Mouse (Mus musculus): ENCODE data around the gene Olfr361. TPM values are rescaled to one million over a fixed set of nuclear protein-coding genes. Genes with fewer than 3 reads are reported as not detected.
"Not testable (repeated sequence)": the region's sequence is repeated elsewhere in the genome, so short reads cannot be mapped to it uniquely, and the experiment has no call there.

Olfr361 gene
- not detected for polyA plus RNA-seq (2012; fragmentation: generic; extraction: Trizol)

- not testable (repeated sequence) for H3K79me2 ChIP-seq (ENCODE audit: control insufficient read depth, insufficient read depth); H3K4me2 ChIP-seq (ENCODE audit: low read depth); H3K4me3 ChIP-seq; H3K27me3 ChIP-seq (ENCODE audit: control insufficient read depth, insufficient read depth, insufficient read length); H3K36me3 ChIP-seq (ENCODE audit: control insufficient read depth, insufficient read depth); H3ac ChIP-seq (ENCODE audit: control insufficient read depth, insufficient read length)
Observed at GRCm38 (mm10) chr2:37089190-37089589, at the start of gene Olfr361. Gene Olfr361, minus strand, starts transcription at chr2:37089290.

GRCm38 (mm10) chr2:37117810-37118209 is 28.7 kb upstream of the Olfr361 start, which contains the start of gene Olfr362:
Gene Olfr362, minus strand, starts transcription at chr2:37117910.
- Histone ChIP-seq H3K36me3 (ENCODE audit: control insufficient read depth, insufficient read depth) (no peaks in the 10 kb centered on the region), H3K27me3 (ENCODE audit: control insufficient read depth, insufficient read depth, insufficient read length) (no peaks in the 10 kb centered on the region)

GRCm38 (mm10) chr2:37065446-37065845 is 23.6 kb downstream of the Olfr361 start, which contains the start of gene Olfr360:
Gene Olfr360, plus strand, starts transcription at chr2:37065746.
- Histone ChIP-seq H3K27me3 (ENCODE audit: control insufficient read depth, insufficient read depth, insufficient read length) (no peaks in the 10 kb centered on the region), H3K79me2 (ENCODE audit: control insufficient read depth, insufficient read depth) (no peaks in the 10 kb centered on the region), H3K36me3 (ENCODE audit: control insufficient read depth, insufficient read depth) (no peaks in the 10 kb centered on the region), H3ac (ENCODE audit: control insufficient read depth, insufficient read length) (no peak within 1 kb of the TSS), H3K4me3 (no peak within 1 kb of the TSS), H3K4me2 (ENCODE audit: low read depth) (no peak within 1 kb of the TSS)
- TF ChIP-seq TCF12 (IDR thresholded peaks at IDR 0.05; ENCODE audit: insufficient read depth, poor library complexity, severe bottlenecking) (no peak), MYOD1 (IDR thresholded peaks at IDR 0.05; ENCODE audit: control insufficient read depth in 1 of 3, insufficient read length in 2 of 3, low read depth in 2 of 3) (no peak), USF1 (IDR thresholded peaks at IDR 0.05; ENCODE audit: low read depth) (no peak)

More at GRCm38 (mm10) chr2:37117810-37118209, 28.7 kb upstream of the Olfr361 start, which contains the start of gene Olfr362:
- no peak within 1 kb of the TSS for H3ac ChIP-seq (ENCODE audit: control insufficient read depth, insufficient read length)
- H3K4me2 ChIP-seq (ENCODE audit: low read depth) = no peak within 1 kb of the TSS
- H3K4me3 ChIP-seq = no peak within 1 kb of the TSS
- H3K79me2 ChIP-seq (ENCODE audit: control insufficient read depth, insufficient read depth) = no peaks in the 10 kb centered on the region
- TF ChIP-seq SRF (IDR thresholded peaks at IDR 0.05; ENCODE audit: control insufficient read depth, insufficient read length, low read depth) = no peak
- no peak for TF ChIP-seq MYOD1 (IDR thresholded peaks at IDR 0.05; ENCODE audit: control insufficient read depth in 1 of 3, insufficient read length in 2 of 3, low read depth in 2 of 3)
- no peak for TF ChIP-seq TCF12 (IDR thresholded peaks at IDR 0.05; ENCODE audit: insufficient read depth, poor library complexity, severe bottlenecking)
- TF ChIP-seq MAX (IDR thresholded peaks at IDR 0.05; ENCODE audit: low read depth) = no peak
- TF ChIP-seq TCF3 (IDR thresholded peaks at IDR 0.05; ENCODE audit: insufficient read length, low read depth) = no peak
- no peak for TF ChIP-seq E2F4 (IDR thresholded peaks at IDR 0.05; ENCODE audit: insufficient read depth)
- TF ChIP-seq POLR2AphosphoS2 (IDR thresholded peaks at IDR 0.05; ENCODE audit: insufficient read length, low read depth) = no peak
- no peak for TF ChIP-seq CEBPB (IDR thresholded peaks at IDR 0.05; ENCODE audit: insufficient read depth, poor library complexity, severe bottlenecking)
- no peak for TF ChIP-seq POLR2A (IDR thresholded peaks at IDR 0.05; ENCODE audit: insufficient read length, low read depth)
- no peak for TF ChIP-seq REST (IDR thresholded peaks at IDR 0.05; ENCODE audit: insufficient read depth, insufficient read length)
- no peak for TF ChIP-seq MYOG (IDR thresholded peaks at IDR 0.05; ENCODE audit: control insufficient read depth in 1 of 3, insufficient read depth in 1 of 3, insufficient read length in 2 of 3, low read depth in 2 of 3)
- no peak for TF ChIP-seq USF1 (IDR thresholded peaks at IDR 0.05; ENCODE audit: low read depth)

Other genes starting within 250 kb of the Olfr361 start
- not detected for gene Olfr350, start 243.0 kb downstream of the Olfr361 start, polyA plus RNA-seq (2012; fragmentation: generic; extraction: Trizol)
- gene Olfr351, start 226.6 kb downstream of the Olfr361 start, polyA plus RNA-seq (2012; fragmentation: generic; extraction: Trizol) = not detected
- gene Olfr352, start 220.8 kb downstream of the Olfr361 start, polyA plus RNA-seq (2012; fragmentation: generic; extraction: Trizol) = not detected
- not detected for gene Olfr353, start 196.4 kb downstream of the Olfr361 start, polyA plus RNA-seq (2012; fragmentation: generic; extraction: Trizol)
- not detected for gene Olfr354, start 183.6 kb downstream of the Olfr361 start, polyA plus RNA-seq (2012; fragmentation: generic; extraction: Trizol)
- not detected for gene Olfr355, start 160.4 kb downstream of the Olfr361 start, polyA plus RNA-seq (2012; fragmentation: generic; extraction: Trizol)
- gene Olfr356, start 152.2 kb downstream of the Olfr361 start, polyA plus RNA-seq (2012; fragmentation: generic; extraction: Trizol) = not detected
- not detected for gene Olfr357, start 95.5 kb downstream of the Olfr361 start, polyA plus RNA-seq (2012; fragmentation: generic; extraction: Trizol)
- not detected for gene Olfr358, start 80.0 kb downstream of the Olfr361 start, polyA plus RNA-seq (2012; fragmentation: generic; extraction: Trizol)
- not detected for gene Olfr360, start 23.5 kb downstream of the Olfr361 start, polyA plus RNA-seq (2012; fragmentation: generic; extraction: Trizol)
- gene Olfr362, start 28.6 kb upstream of the Olfr361 start, polyA plus RNA-seq (2012; fragmentation: generic; extraction: Trizol) = not detected
- not detected for gene Olfr364-ps1, start 50.0 kb upstream of the Olfr361 start, polyA plus RNA-seq (2012; fragmentation: generic; extraction: Trizol)
- not detected for gene Olfr365, start 98.9 kb upstream of the Olfr361 start, polyA plus RNA-seq (2012; fragmentation: generic; extraction: Trizol)
- gene Olfr366, start 122.3 kb upstream of the Olfr361 start, polyA plus RNA-seq (2012; fragmentation: generic; extraction: Trizol) = not detected
- gene Olfr368, start 237.2 kb upstream of the Olfr361 start, polyA plus RNA-seq (2012; fragmentation: generic; extraction: Trizol) = not detected

Data from myocyte (in vitro differentiated cells).